17 mouse cellular contexts compared by ENCODE assay signal in the genomic region with DNA sequence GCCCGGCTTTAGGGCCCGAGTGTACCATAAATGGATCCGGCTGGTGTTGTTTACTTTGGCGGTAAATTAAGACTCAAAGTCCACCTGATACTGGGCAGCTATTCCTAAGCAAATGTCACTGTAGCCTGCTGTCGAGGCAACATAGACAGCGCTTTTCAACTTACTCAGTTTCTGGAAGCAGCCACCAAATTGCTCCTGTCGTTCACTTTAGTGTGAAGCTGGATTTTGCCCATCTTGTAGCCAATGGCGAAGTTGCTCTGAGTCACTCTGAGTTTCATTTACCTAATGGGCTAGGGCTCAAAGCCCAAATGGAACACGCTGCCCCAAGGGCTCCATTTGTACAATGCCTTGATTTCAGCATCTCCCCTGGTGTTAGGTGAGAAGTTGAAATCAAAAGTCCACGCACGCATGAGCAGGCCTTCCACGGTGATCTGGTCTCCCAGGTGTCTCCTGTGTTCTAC. TPM values are rescaled to one million over a fixed set of nuclear protein-coding genes. Genes with fewer than 3 reads are reported as not detected.
A peak's percentile ranks its signal among the peaks of the same experiment; 100 is the strongest.
DNase-seq lines count a peak whose midpoint lies in the region; ATAC-seq and TF ChIP-seq lines count a peak whose summit lies in the region.
"Had no signal": no experiment of that assay in that cellular context is flagged by ENCODE, and none has a peak within 500 bp of the region (broad histone marks: within the 10 kb centered on the region; RNA-seq: fewer than 3 reads in every experiment).

No protein-coding gene starts in this region.

- H3K9ac ChIP-seq in kidney, embryonic 14.5 days (ENCODE audit: low read depth, low read length) = no peak overlapping the region
- no peak overlapping the region for H3K9ac ChIP-seq in liver, embryonic 14.5 days (replicated peaks)
- peak overlapping the region; percentile 78 for H3K9ac ChIP-seq in ES-Bruce4 (ENCODE audit: low read depth, poor library complexity, severe bottlenecking)
- H3K9ac ChIP-seq in intestine, embryonic 16.5 days (ENCODE audit: low read depth, low read length) = no peak overlapping the region
- H3K9ac ChIP-seq: forebrain, embryonic 12.5 days; limb, embryonic 12.5 days; stomach, embryonic 15.5 days had no signal

- no peak overlapping the region for H3K4me3 ChIP-seq in kidney, embryonic 14.5 days (ENCODE audit: low read length)
- H3K4me3 ChIP-seq in liver, embryonic 14.5 days (ENCODE audit: insufficient read depth in 1 of 2, low read depth in 2 of 2, low read length in 2 of 2) = no peak overlapping the region
- H3K4me3 ChIP-seq in ES-Bruce4 (ENCODE audit: low read depth, low read length) = peak overlapping the region; percentile 77
- no peak overlapping the region for H3K4me3 ChIP-seq in intestine, embryonic 16.5 days (ENCODE audit: low read length)
- H3K4me3 ChIP-seq: forebrain, embryonic 12.5 days; heart, adult 2 months; hindbrain, embryonic 10.5 days; limb, embryonic 12.5 days; stomach, embryonic 15.5 days had no signal

- ATAC-seq in kidney, embryonic 14.5 days (ENCODE audit: low FRiP score, low TSS enrichment) = no peak
- ATAC-seq in liver, embryonic 14.5 days (ENCODE audit: insufficient read depth) = 0 out of 2 replicates have a peak, but pooled peaks have one; percentile 48
- ATAC-seq in intestine, embryonic 16.5 days = peak; percentile 67
- ATAC-seq: hindbrain, postnatal 0 days had no signal

- 0 out of 2 replicates have a peak, but pooled peaks cover 3% of the 10 kb centered on the region for H3K4me1 ChIP-seq in kidney, embryonic 14.5 days (ENCODE audit: control insufficient read depth, insufficient read depth, low read length)
- H3K4me1 ChIP-seq in liver, embryonic 14.5 days (replicated peaks; ENCODE audit: control insufficient read depth in 2 of 2, insufficient read depth in 2 of 2, low read length in 1 of 2) = peaks cover 0 to 14% of the 10 kb centered on the region in 2 experiments; a peak in 2 of 4 replicates
- peaks cover 3% of the 10 kb centered on the region for H3K4me1 ChIP-seq in ES-Bruce4 (ENCODE audit: control insufficient read depth, insufficient read depth, low read length)
- H3K4me1 ChIP-seq in intestine, embryonic 16.5 days (ENCODE audit: control insufficient read depth, insufficient read depth, low read length) = peaks cover 8% of the 10 kb centered on the region
- H3K4me1 ChIP-seq: forebrain, embryonic 12.5 days had no signal

- no peak overlapping the region for H3K4me2 ChIP-seq in kidney, embryonic 14.5 days (replicated peaks; ENCODE audit: low read depth, low read length)
- H3K4me2 ChIP-seq in liver, embryonic 14.5 days (ENCODE audit: low read depth) = no peak overlapping the region
- no peak overlapping the region; the same call in 1 of the 2 replicates for H3K4me2 ChIP-seq in intestine, embryonic 16.5 days (ENCODE audit: low read depth, low read length)
- H3K4me2 ChIP-seq: forebrain, embryonic 12.5 days; stomach, embryonic 15.5 days had no signal

- no peak for TF ChIP-seq EP300 in liver, embryonic 14.5 days (IDR thresholded peaks at IDR 0.05; ENCODE audit: low read depth)
- no peak for TF ChIP-seq EP300 in ES-Bruce4 (IDR thresholded peaks at IDR 0.05; ENCODE audit: insufficient read depth, low read depth, low read length)

- H3K36me3 ChIP-seq in kidney, embryonic 14.5 days (ENCODE audit: control insufficient read depth, insufficient read depth, low read length) = no peaks in the 10 kb centered on the region
- H3K36me3 ChIP-seq in liver, embryonic 14.5 days (replicated peaks; ENCODE audit: control insufficient read depth, insufficient read depth, low read depth) = no peaks in the 10 kb centered on the region
- no peaks in the 10 kb centered on the region for H3K36me3 ChIP-seq in ES-Bruce4 (ENCODE audit: control insufficient read depth, insufficient read depth, low read length, poor library complexity, severe bottlenecking)
- H3K36me3 ChIP-seq in intestine, embryonic 16.5 days (ENCODE audit: control insufficient read depth, insufficient read depth, low read length) = no peaks in the 10 kb centered on the region
- H3K36me3 ChIP-seq: forebrain, embryonic 12.5 days; hindbrain, embryonic 10.5 days; limb, embryonic 12.5 days; stomach, embryonic 15.5 days had no signal

- no peaks in the 10 kb centered on the region for H3K27me3 ChIP-seq in kidney, embryonic 14.5 days (ENCODE audit: control insufficient read depth, insufficient read depth, low read length)
- H3K27me3 ChIP-seq in liver, embryonic 14.5 days (ENCODE audit: control insufficient read depth, insufficient read depth, low read length) = no peaks in the 10 kb centered on the region
- H3K27me3 ChIP-seq in ES-Bruce4 (ENCODE audit: control insufficient read depth, insufficient read depth, low read length, poor library complexity, severe bottlenecking) = no peaks in the 10 kb centered on the region
- H3K27me3 ChIP-seq in intestine, embryonic 16.5 days (replicated peaks; ENCODE audit: control insufficient read depth, insufficient read depth, low read length) = no peaks in the 10 kb centered on the region
- H3K27me3 ChIP-seq: forebrain, embryonic 12.5 days; limb, embryonic 12.5 days; stomach, embryonic 15.5 days had no signal

- peak; percentile 44 for DNase-seq in kidney, adult 11 months
- no peak for DNase-seq in liver, embryonic 14.5 days (ENCODE audit: low read depth in 3 of 3, low spot score in 3 of 3)
- no peak for DNase-seq in liver
- no peak for DNase-seq in gastrocnemius, postnatal 36 days
- no peak for DNase-seq in frontal cortex, postnatal 25 days (ENCODE audit: low spot score in 2 of 2)
- DNase-seq: adrenal gland, postnatal 14 days; cerebellum, adult 9-11 months; heart, adult 2 months; right cerebral cortex, postnatal 25 days had no signal

- no peak overlapping the region for H3K27ac ChIP-seq in kidney, embryonic 14.5 days (ENCODE audit: low read depth, low read length)
- H3K27ac ChIP-seq in liver, embryonic 14.5 days = no peak overlapping the region
- H3K27ac ChIP-seq in ES-Bruce4 (ENCODE audit: insufficient read depth, low read length) = peak overlapping the region; percentile 94
- no peak overlapping the region for H3K27ac ChIP-seq in intestine, embryonic 16.5 days (ENCODE audit: low read length)
- H3K27ac ChIP-seq: forebrain, embryonic 12.5 days; heart, adult 2 months; hindbrain, embryonic 10.5 days; hindbrain, postnatal 0 days; limb, embryonic 12.5 days; stomach, embryonic 15.5 days had no signal

- no peaks in the 10 kb centered on the region for H3K9me3 ChIP-seq in kidney, embryonic 14.5 days (ENCODE audit: control insufficient read depth, low read length)
- no peaks in the 10 kb centered on the region for H3K9me3 ChIP-seq in liver, embryonic 14.5 days (ENCODE audit: control insufficient read depth, low read length)
- H3K9me3 ChIP-seq in ES-Bruce4 (replicated peaks; ENCODE audit: control insufficient read depth, insufficient read depth, low read length, poor library complexity, severe bottlenecking) = no peaks in the 10 kb centered on the region
- H3K9me3 ChIP-seq in intestine, embryonic 16.5 days (ENCODE audit: control insufficient read depth, low read length) = no peaks in the 10 kb centered on the region
- H3K9me3 ChIP-seq: forebrain, embryonic 12.5 days; hindbrain, embryonic 10.5 days; limb, embryonic 12.5 days; stomach, embryonic 15.5 days had no signal

- 64% methylated on average over 12 of the region's 12 CpGs for WGBS in kidney, embryonic 14.5 days
- WGBS in liver, embryonic 14.5 days (ENCODE audit: insufficient replicate concordance) = 70% methylated on average over 12 of the region's 12 CpGs
- WGBS in intestine, embryonic 16.5 days = 69% methylated on average over 12 of the region's 12 CpGs

- intact Hi-C loops in gastrocnemius, postnatal 36 days (cut with DNase I) = no loop called here

- no peak for TF ChIP-seq POLR2A in ES-Bruce4 (IDR thresholded peaks at IDR 0.05; ENCODE audit: insufficient read depth, low read length)

- no peak for TF ChIP-seq CTCF in liver, embryonic 14.5 days (IDR thresholded peaks at IDR 0.05; ENCODE audit: low read depth)
- TF ChIP-seq CTCF in ES-Bruce4 (IDR thresholded peaks at IDR 0.05; ENCODE audit: low read depth, low read length) = no peak

RNA-seq across cellular contexts. Expression of a gene that starts 26.3 kb away (rescaled TPM):
- polyA plus RNA-seq in kidney, embryonic 14.5 days (2014; fragmentation: Nextera tagmentation; extraction: Ambion mirVana) = 300 and 331 TPM in 2 replicates
- polyA plus RNA-seq in liver, embryonic 14.5 days (2012; rRNA removed) = 189 and 409 TPM in 2 replicates
- polyA plus RNA-seq in liver, embryonic 14.5 days (2014; fragmentation: Nextera tagmentation; extraction: Ambion mirVana) = 85.0 and 93.4 TPM in 2 replicates
- polyA plus RNA-seq in ES-Bruce4 (2011; ENCODE audit: insufficient read depth, insufficient read length, low read depth, missing spikeins) = 775 and 839 TPM in 2 replicates
- polyA plus RNA-seq in intestine, embryonic 16.5 days (2015; fragmentation: Nextera tagmentation; extraction: Ambion mirVana) = 215 and 254 TPM in 2 replicates
- total RNA-seq in gastrocnemius, postnatal 36 days (2021) = 100 to 1,000 TPM in 1 of 2 experiments, 10 to 100 TPM in 1; 96.6 to 134 TPM
